Mouse (Mus musculus) limb, embryonic 15.5 days (tissue): ENCODE results near the gene Htra1. TPM values are rescaled to one million over a fixed set of nuclear protein-coding genes. Genes with fewer than 3 reads are reported as not detected.

ENCODE experiments used
- ATAC-seq: fragments of 200-750 bp; cut with Nextera tagmentation; 2 replicates; pipeline ENCODE4 v1.8.0; 2017; ENCODE audit warnings: low read depth, moderate TSS enrichment; ENCODE audit not compliant: insufficient number of reproducible peaks, low FRiP score, low TSS enrichment
- H3K27ac ChIP-seq: fragments of 300-500 bp; sonication (generic); 2 replicates; pipeline ENCODE4 v1.5.1; 2015; ENCODE audit warnings: moderate library complexity, mild to moderate bottlenecking, inconsistent platforms
- H3K27me3 ChIP-seq: fragments of 300-500 bp; sonication (generic); 2 replicates; pipeline ENCODE4 v1.6.1; 2015; ENCODE audit warnings: inconsistent platforms
- H3K36me3 ChIP-seq: fragments of 300-500 bp; sonication (generic); 2 replicates; pipeline ENCODE4 v1.6.1; 2015; ENCODE audit warnings: inconsistent platforms
- H3K4me1 ChIP-seq: fragments of 300-500 bp; sonication (generic); 2 replicates; pipeline ENCODE4 v1.6.1; 2015; ENCODE audit warnings: inconsistent platforms
- H3K4me2 ChIP-seq: fragments of 300-500 bp; sonication (generic); 2 replicates; pipeline ENCODE4 v1.6.1; 2015; ENCODE audit warnings: mild to moderate bottlenecking, inconsistent platforms
- H3K4me3 ChIP-seq: fragments of 300-500 bp; sonication (generic); 2 replicates; pipeline ENCODE4 v1.5.1; 2015; ENCODE audit warnings: mild to moderate bottlenecking, inconsistent platforms
- H3K9ac ChIP-seq: fragments of 300-500 bp; sonication (generic); 2 replicates; pipeline ENCODE4 v1.6.1; 2015; ENCODE audit warnings: inconsistent platforms
- H3K9me3 ChIP-seq: fragments of 300-500 bp; sonication (generic); 2 replicates; pipeline ENCODE4 v1.6.1; 2016; ENCODE audit warnings: inconsistent platforms
- WGBS: fragments of 180-500 bp; shearing (Covaris S2); methylation state at CpG from one replicate; pipeline ENCODE4 v1.1.7; 2015; 5-methylcytosine and 5-hydroxymethylcytosine counted together
- polyA plus RNA-seq: library from polyadenylated mRNA; unstranded; fragments of >200 nt; fragmentation: Nextera tagmentation; extraction: Ambion mirVana; gene quantifications from 2 replicates; pipeline ENCODE4 v1.2.1, GENCODE M21; 2015

Gene Htra1
- polyA plus RNA-seq: 317 and 324 TPM in 2 replicates

- H3K4me1 ChIP-seq: peaks cover 53% of the 10 kb centered on the region
- H3K4me3 ChIP-seq: peak within 1 kb of the TSS; percentile 64
- H3K9me3 ChIP-seq: no peaks in the 10 kb centered on the region
- no peaks in the 10 kb centered on the region for H3K36me3 ChIP-seq
- peak within 1 kb of the TSS; percentile 79 for H3K27ac ChIP-seq
- H3K27me3 ChIP-seq: peaks cover 54% of the 10 kb centered on the region
- H3K4me2 ChIP-seq: peak within 1 kb of the TSS; percentile 92
- under 1% methylated on average over 70 of the region's 70 CpGs for WGBS
- peak within 1 kb of the TSS; percentile 63 for H3K9ac ChIP-seq
- ATAC-seq: peak; percentile 78
These were observed at the start of gene Htra1 for GRCm38 (mm10) chr7:130935793-130936471. TSS of gene Htra1 (plus strand) at chr7:130936111.

GRCm38 (mm10) chr7:130886246-130886645 is 49.7 kb upstream of the Htra1 start:
- 74% methylated on average over 3 of the region's 3 CpGs for WGBS

DNA sequence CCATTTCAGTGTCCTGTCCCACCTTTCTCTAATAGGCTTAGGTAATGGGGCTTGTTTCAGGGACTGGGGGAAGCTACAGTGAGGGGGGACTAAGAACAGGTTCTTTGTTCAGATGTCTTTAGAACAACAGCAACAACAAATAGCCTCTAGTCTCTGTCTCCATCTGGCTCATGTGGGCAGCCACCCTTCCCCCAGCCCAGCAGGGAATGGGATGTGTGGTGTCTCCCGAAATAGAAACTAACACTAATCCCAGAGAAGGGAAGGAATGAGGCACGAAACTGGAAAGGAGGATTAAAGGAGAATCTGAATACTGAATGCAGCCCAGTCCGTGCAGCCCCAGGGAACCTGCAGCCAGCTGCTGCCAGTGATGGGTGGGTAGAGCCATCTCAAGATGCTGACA is 48.0 kb upstream of the Htra1 start:
- Histone ChIP-seq H3K4me2 (no peak overlapping the region), H3K36me3 (peaks cover 22% of the 10 kb centered on the region; the same call in 1 of the 2 replicates), H3K4me3 (no peak overlapping the region), H3K27ac (no peak overlapping the region), H3K9me3 (no peaks in the 10 kb centered on the region), H3K9ac (no peak overlapping the region), H3K27me3 (no peaks in the 10 kb centered on the region), H3K4me1 (0 out of 2 replicates have a peak, but pooled peaks cover 4% of the 10 kb centered on the region)
- ATAC-seq: no peak
- 43% methylated on average over 3 of the region's 3 CpGs for WGBS

More at GRCm38 (mm10) chr7:130886246-130886645, 49.7 kb upstream of the Htra1 start:
- ATAC-seq: no peak
- Histone ChIP-seq H3K4me1 (0 out of 2 replicates have a peak, but pooled peaks cover 4% of the 10 kb centered on the region), H3K27ac (no peak overlapping the region), H3K4me2 (no peak overlapping the region), H3K36me3 (0 out of 2 replicates have a peak, but pooled peaks cover 20% of the 10 kb centered on the region), H3K9ac (no peak overlapping the region), H3K4me3 (no peak overlapping the region), H3K9me3 (no peaks in the 10 kb centered on the region), H3K27me3 (no peaks in the 10 kb centered on the region)

DNA sequence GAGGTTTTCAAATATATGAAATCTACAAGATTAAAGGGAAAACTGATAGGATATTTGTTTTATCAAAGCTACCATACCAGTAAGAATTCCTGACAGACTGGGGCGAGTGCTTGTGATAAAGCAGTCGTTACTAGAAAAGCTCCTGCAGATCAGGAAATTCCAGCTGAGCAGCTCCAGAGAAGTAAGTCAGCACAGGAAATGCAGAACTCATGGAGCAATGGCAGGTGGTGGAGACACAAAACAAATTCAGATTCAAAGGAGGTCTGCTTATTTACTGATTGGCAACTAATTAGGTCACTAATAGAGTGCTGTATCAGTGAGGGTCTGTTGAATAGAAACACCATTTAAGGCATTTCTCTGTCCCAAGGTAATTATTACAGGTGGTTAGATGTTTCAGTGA is 45.0 kb upstream of the Htra1 start:
- Histone ChIP-seq H3K27ac (no peak overlapping the region), H3K4me1 (0 out of 2 replicates have a peak, but pooled peaks cover 4% of the 10 kb centered on the region), H3K4me2 (no peak overlapping the region), H3K9ac (no peak overlapping the region), H3K9me3 (no peaks in the 10 kb centered on the region), H3K4me3 (no peak overlapping the region), H3K27me3 (no peaks in the 10 kb centered on the region), H3K36me3 (peaks cover 23% of the 10 kb centered on the region)
- ATAC-seq: no peak
- 12% methylated on average over 2 of the region's 2 CpGs for WGBS

DNA sequence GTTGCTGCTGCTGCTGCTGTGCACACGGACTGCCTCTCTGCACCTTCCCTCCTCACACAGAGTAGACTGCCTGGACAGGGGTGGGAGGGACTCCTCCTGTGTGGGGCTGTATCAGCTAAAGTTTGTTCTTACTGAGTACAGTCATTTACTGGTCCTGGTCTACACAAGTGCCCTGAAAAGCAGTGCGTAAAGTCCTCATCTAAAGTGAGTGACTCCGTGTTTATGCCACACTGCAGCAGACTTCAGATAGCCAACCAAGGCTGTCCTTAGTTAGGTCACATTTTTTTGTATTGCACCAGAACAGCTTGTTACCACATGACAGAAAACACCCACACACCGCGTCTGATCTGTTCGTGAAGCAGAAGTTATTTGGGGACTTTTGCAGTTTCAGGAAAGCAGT is 42.9 kb upstream of the Htra1 start:
- peaks cover 26% of the 10 kb centered on the region for H3K36me3 ChIP-seq
- no peak overlapping the region for H3K9ac ChIP-seq
- H3K27ac ChIP-seq: no peak overlapping the region
- H3K27me3 ChIP-seq: no peaks in the 10 kb centered on the region
- no peak overlapping the region for H3K4me3 ChIP-seq
- H3K9me3 ChIP-seq: no peaks in the 10 kb centered on the region
- H3K4me1 ChIP-seq: no peaks in the 10 kb centered on the region
- 42% methylated on average over 6 of the region's 6 CpGs for WGBS
- no peak for ATAC-seq
- no peak overlapping the region for H3K4me2 ChIP-seq

DNA sequence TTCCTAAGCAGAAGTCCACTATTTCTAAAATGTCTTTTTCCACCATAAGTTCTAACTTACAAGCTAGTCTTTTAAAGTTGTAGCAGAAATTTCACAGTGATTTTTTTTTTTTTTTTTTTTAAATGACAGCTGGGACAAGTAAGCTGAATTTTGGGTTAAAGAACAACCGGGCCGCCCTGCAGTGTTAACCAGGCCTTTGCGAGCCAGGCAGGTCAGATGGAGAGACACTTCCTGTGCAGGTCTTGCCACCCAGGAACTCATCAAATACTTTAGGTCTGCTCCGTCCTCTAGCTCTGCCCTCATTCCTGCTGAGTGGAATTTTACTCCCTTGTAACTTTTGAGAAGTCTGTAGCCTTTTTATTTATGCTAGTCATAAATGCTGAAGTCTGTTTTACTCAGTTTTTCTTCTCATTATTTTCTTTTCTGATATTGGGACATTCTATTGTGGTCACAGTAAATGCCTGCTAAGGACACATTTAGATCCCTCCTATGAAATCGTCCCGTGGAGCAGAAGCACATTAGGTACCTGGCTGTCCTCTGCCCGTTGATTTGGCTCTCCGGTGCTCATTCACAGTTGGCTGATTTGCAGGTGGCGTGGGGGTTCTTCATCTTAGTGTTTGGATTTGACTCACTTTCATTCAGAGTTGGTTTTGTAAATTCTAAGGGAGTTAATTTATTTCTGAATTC is 40.8 kb upstream of the Htra1 start:
- peaks cover 30% of the 10 kb centered on the region for H3K36me3 ChIP-seq
- H3K27ac ChIP-seq: no peak overlapping the region
- H3K4me1 ChIP-seq: no peaks in the 10 kb centered on the region
- no peak overlapping the region for H3K4me3 ChIP-seq
- H3K9me3 ChIP-seq: no peaks in the 10 kb centered on the region
- ATAC-seq: no peak
- 62% methylated on average over 9 of the region's 9 CpGs for WGBS
- no peak overlapping the region for H3K9ac ChIP-seq
- no peak overlapping the region for H3K4me2 ChIP-seq
- no peaks in the 10 kb centered on the region for H3K27me3 ChIP-seq

GRCm38 (mm10) chr7:130895618-130895945 is 40.3 kb upstream of the Htra1 start:
- Histone ChIP-seq H3K27ac (no peak overlapping the region), H3K4me3 (no peak overlapping the region), H3K27me3 (no peaks in the 10 kb centered on the region), H3K9me3 (no peaks in the 10 kb centered on the region), H3K9ac (no peak overlapping the region), H3K4me2 (no peak overlapping the region), H3K36me3 (peaks cover 32% of the 10 kb centered on the region), H3K4me1 (no peaks in the 10 kb centered on the region)
- ATAC-seq: no peak
- WGBS: 76% methylated on average over 2 of the region's 2 CpGs

GRCm38 (mm10) chr7:130896064-130896463 is 39.8 kb upstream of the Htra1 start:
- no peak overlapping the region for H3K4me3 ChIP-seq
- no peak overlapping the region for H3K4me2 ChIP-seq
- peaks cover 36% of the 10 kb centered on the region for H3K36me3 ChIP-seq
- no peaks in the 10 kb centered on the region for H3K4me1 ChIP-seq
- no peak overlapping the region for H3K9ac ChIP-seq
- H3K27me3 ChIP-seq: no peaks in the 10 kb centered on the region
- 82% methylated on average over 3 of the region's 3 CpGs for WGBS
- H3K27ac ChIP-seq: no peak overlapping the region
- no peak for ATAC-seq
- no peaks in the 10 kb centered on the region for H3K9me3 ChIP-seq

GRCm38 (mm10) chr7:130897201-130897600 is 38.7 kb upstream of the Htra1 start:
- H3K36me3 ChIP-seq: peaks cover 39% of the 10 kb centered on the region
- H3K27ac ChIP-seq: no peak overlapping the region
- WGBS: 94% methylated on average over 10 of the region's 10 CpGs
- H3K27me3 ChIP-seq: no peaks in the 10 kb centered on the region
- H3K9ac ChIP-seq: no peak overlapping the region
- H3K4me3 ChIP-seq: no peak overlapping the region
- H3K4me1 ChIP-seq: no peaks in the 10 kb centered on the region
- no peak overlapping the region for H3K4me2 ChIP-seq
- no peaks in the 10 kb centered on the region for H3K9me3 ChIP-seq
- ATAC-seq: no peak

- no peaks in the 10 kb centered on the region for H3K9me3 ChIP-seq
- peaks cover 31% of the 10 kb centered on the region for H3K36me3 ChIP-seq
- WGBS: 82% methylated on average over 4 of the region's 4 CpGs
- H3K4me2 ChIP-seq: no peak overlapping the region
- H3K4me1 ChIP-seq: no peaks in the 10 kb centered on the region
- no peak overlapping the region for H3K4me3 ChIP-seq
- H3K9ac ChIP-seq: no peak overlapping the region
- H3K27me3 ChIP-seq: no peaks in the 10 kb centered on the region
- no peak for ATAC-seq
- H3K27ac ChIP-seq: no peak overlapping the region
These were observed 37.5 kb upstream of the Htra1 start for GRCm38 (mm10) chr7:130898373-130898772.

DNA sequence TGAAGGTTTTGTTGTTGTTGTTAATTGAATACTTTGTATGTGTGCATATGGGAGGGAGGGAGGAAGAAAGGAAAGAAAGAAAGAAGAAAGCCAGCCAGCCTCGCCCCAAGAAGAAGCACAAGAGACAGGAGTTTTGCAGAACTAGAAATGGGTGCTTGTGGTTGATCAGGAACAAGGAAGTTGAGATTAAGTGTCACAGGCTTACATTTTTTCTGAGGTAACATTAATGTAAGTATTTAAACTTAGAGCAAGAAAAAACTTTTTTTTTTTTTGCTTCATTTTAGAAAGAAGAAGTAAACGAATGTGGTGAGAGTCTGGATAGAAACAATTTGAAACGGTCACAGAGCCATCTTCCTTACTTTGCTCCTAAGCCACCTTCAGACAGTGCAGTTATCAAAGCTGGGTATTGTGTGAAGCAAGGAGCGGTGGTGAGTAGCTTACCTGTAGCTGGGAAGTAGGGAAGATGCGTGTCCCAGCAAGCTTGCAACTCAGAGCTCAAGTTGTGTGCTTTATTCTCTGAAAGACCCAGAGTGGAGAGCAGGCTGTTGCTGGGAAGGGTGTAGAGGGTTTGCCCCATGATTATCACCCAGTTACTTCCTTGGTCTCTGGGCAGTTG is 35.6 kb upstream of the Htra1 start:
- 91% methylated on average over 5 of the region's 5 CpGs for WGBS
- ATAC-seq: no peak

DNA sequence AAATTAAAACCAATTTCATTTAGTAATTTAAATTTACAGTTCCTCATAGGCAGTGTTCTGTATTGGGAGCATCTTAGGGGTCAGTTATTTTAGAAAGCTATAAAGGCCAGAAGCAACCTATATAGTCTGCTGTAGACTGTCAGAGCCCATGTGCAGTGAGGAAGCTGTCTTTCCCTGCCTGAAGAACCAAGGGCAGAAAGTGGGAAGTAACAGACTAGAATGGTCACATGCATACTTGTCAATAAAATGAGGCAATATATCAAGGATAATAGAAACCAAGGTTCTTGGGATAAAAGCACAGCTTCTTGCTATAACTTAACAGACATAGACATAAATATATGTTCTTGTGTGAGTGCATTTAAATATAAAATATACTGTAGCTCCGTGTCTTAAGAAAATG is 33.0 kb upstream of the Htra1 start:
- ATAC-seq: no peak
- Histone ChIP-seq H3K4me3 (no peak overlapping the region), H3K4me1 (no peaks in the 10 kb centered on the region), H3K27me3 (no peaks in the 10 kb centered on the region), H3K36me3 (peaks cover 14% of the 10 kb centered on the region; the same call in 1 of the 2 replicates), H3K27ac (no peak overlapping the region), H3K4me2 (no peak overlapping the region), H3K9ac (no peak overlapping the region), H3K9me3 (no peaks in the 10 kb centered on the region)
- 93% methylated on average over 1 of the region's 1 CpGs for WGBS

More for the DNA sequence above, 35.6 kb upstream of the Htra1 start:
- Histone ChIP-seq H3K4me1 (no peaks in the 10 kb centered on the region), H3K4me2 (no peak overlapping the region), H3K27me3 (no peaks in the 10 kb centered on the region), H3K27ac (no peak overlapping the region), H3K9me3 (no peaks in the 10 kb centered on the region), H3K36me3 (peaks cover 29% of the 10 kb centered on the region), H3K4me3 (no peak overlapping the region), H3K9ac (no peak overlapping the region)
